Mouse (Mus musculus) forebrain, embryonic 10.5 days (tissue): ENCODE results near the gene Tmem273. TPM values are rescaled to one million over a fixed set of nuclear protein-coding genes. Genes with fewer than 3 reads are reported as not detected.

Source experiments
- DNase-seq: peaks from one replicate; pipeline ENCODE4 v3.0.0-alpha.2; 2017; ENCODE audit warnings: low spot score; ENCODE audit errors: extremely low spot score
- H3K27ac ChIP-seq: fragments of 300-500 bp; sonication (generic); 2 replicates; pipeline ENCODE4 v1.5.1; 2016; ENCODE audit warnings: mild to moderate bottlenecking
- H3K27me3 ChIP-seq: fragments of 300-500 bp; sonication (generic); 2 replicates; pipeline ENCODE4 v1.6.1; 2016; ENCODE audit warnings: mild to moderate bottlenecking; ENCODE audit not compliant: poor library complexity, severe bottlenecking
- H3K36me3 ChIP-seq: fragments of 300-500 bp; sonication (generic); replicated peaks from 2 replicates; pipeline ENCODE4 v1.6.1; 2016; ENCODE audit warnings: mild to moderate bottlenecking, moderate library complexity
- H3K4me1 ChIP-seq: fragments of 300-500 bp; sonication (generic); 2 replicates; pipeline ENCODE4 v1.6.1; 2016
- H3K4me3 ChIP-seq: fragments of 300-500 bp; sonication (generic); 2 replicates; pipeline ENCODE4 v1.5.1; 2016; ENCODE audit warnings: mild to moderate bottlenecking, moderate library complexity
- H3K9me3 ChIP-seq: fragments of 300-500 bp; sonication (generic); 2 replicates; pipeline ENCODE4 v1.6.1; 2016; ENCODE audit warnings: mild to moderate bottlenecking, moderate library complexity
- WGBS: fragments of 180-500 bp; shearing (Covaris S2); methylation state at CpG from one replicate; pipeline ENCODE4 v1.1.7; 2016; 5-methylcytosine and 5-hydroxymethylcytosine counted together
- polyA plus RNA-seq: library from polyadenylated mRNA; unstranded; fragments of >200 nt; fragmentation: Nextera tagmentation; extraction: Ambion mirVana; gene quantifications from 2 replicates; pipeline ENCODE4 v1.2.1, GENCODE M21; 2016

Gene Tmem273
- polyA plus RNA-seq, 1 experiment from 2014 or later = 0.62 TPM

DNA sequence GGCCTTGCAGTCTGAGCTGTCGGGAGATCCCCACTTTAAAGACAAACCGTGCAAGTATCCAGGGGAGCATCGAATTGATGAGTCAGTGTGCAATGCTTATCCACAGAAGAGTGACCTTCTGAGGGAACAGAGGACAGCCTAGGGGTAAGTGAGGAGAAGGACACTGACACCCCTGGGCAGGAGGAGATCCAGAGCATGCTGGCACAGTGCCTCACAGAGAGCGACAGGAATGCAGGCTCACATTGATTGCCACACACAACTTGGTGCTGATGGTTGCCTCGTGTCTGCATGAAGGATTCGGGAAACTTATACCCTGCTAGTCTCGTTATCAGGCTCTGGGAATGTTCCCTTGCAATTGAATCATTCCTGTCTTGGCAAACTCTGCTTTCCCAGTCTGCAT, 31.5 kb downstream of the Tmem273 start:
- DNase-seq = no peak
- H3K9me3 ChIP-seq = no peaks in the 10 kb centered on the region
- whole genome bisulfite sequencing = 78% methylated on average over 7 of the region's 7 CpGs
- no peaks in the 10 kb centered on the region for H3K27me3 ChIP-seq
- H3K4me3 ChIP-seq = no peak overlapping the region
- no peaks in the 10 kb centered on the region for H3K36me3 ChIP-seq
- H3K27ac ChIP-seq = no peak overlapping the region
- 0 out of 2 replicates have a peak, but pooled peaks cover 4% of the 10 kb centered on the region for H3K4me1 ChIP-seq

DNA sequence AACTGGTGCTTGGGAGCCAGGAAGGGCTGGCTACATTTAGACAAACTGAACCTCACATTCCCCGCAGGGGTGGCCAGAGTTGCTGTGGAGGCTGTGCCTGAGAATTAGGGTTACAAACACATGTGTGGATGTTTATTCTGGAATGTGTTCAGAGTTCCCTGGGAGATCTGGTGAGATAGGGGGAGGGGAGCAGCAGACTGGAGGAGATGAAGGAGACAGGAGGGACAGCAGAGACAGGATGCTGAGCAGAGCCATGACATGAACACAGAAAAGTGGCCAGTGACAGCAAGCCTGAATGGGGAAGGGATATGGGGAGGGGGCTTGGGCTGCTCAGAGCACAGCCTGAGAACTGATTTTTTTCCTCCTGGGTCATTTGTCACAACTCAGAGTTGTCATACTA, 33.5 kb downstream of the Tmem273 start:
- H3K36me3 ChIP-seq = no peaks in the 10 kb centered on the region
- H3K27me3 ChIP-seq = no peaks in the 10 kb centered on the region
- H3K4me3 ChIP-seq = no peak overlapping the region
- H3K27ac ChIP-seq = no peak overlapping the region
- DNase-seq = no peak
- 0 out of 2 replicates have a peak, but pooled peaks cover 4% of the 10 kb centered on the region for H3K4me1 ChIP-seq
- 71% methylated on average over 1 of the region's 1 CpGs for WGBS
- no peaks in the 10 kb centered on the region for H3K9me3 ChIP-seq

DNA sequence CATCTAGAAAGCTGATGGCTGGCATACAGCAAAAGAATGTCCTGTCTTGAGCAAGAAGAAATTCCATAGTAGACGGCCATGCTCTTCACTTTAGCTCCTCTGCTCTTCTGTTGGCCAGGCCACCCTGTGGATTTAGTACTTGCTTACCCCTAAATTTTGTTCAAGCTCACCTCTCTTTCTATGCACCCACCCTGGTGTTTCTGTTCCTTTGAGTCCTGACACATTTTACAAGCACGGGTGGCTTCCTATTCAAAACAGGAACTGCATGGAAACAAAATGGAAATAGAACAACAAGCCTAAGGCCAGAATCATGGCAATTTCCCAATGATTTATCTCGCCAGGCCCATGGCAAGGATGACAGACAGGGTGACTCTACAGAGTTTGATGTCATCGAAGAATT, 37.0 kb downstream of the Tmem273 start:
- Histone ChIP-seq H3K9me3 (no peaks in the 10 kb centered on the region), H3K36me3 (no peaks in the 10 kb centered on the region), H3K4me1 (peaks cover 24% of the 10 kb centered on the region), H3K4me3 (no peak overlapping the region), H3K27ac (no peak overlapping the region), H3K27me3 (no peaks in the 10 kb centered on the region)
- DNase-seq = no peak
- 87% methylated on average over 4 of the region's 4 CpGs for WGBS

DNA sequence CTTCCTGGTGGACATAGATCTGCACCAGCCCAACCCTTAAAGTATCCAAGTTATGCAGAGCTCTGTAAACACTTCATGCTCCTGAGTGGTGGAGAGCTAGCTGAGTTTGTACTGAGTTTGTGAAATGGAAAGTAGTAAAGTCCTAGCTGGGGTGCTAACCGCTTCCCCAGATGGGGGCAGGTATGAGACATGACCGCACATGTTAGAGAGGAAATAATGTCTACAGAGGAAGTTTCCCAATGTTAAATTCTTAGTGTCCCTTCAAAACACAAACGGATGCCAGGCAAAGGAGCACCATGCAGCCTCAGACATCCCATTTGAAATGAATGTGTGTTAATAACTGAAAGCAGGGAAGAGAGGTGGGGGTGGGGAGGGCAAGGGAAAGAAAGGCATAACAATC, 38.1 kb downstream of the Tmem273 start:
- no peak overlapping the region for H3K27ac ChIP-seq
- H3K27me3 ChIP-seq = no peaks in the 10 kb centered on the region
- H3K9me3 ChIP-seq = no peaks in the 10 kb centered on the region
- peaks cover 33% of the 10 kb centered on the region for H3K4me1 ChIP-seq
- 94% methylated on average over 3 of the region's 3 CpGs for WGBS
- no peak for DNase-seq
- H3K4me3 ChIP-seq = no peak overlapping the region
- no peaks in the 10 kb centered on the region for H3K36me3 ChIP-seq

- no peak for DNase-seq
- WGBS = 66% methylated on average over 14 of the region's 14 CpGs
- Histone ChIP-seq H3K36me3 (no peaks in the 10 kb centered on the region), H3K27me3 (no peaks in the 10 kb centered on the region), H3K9me3 (no peaks in the 10 kb centered on the region), H3K4me1 (peaks cover 33% of the 10 kb centered on the region), H3K4me3 (no peak overlapping the region), H3K27ac (no peak overlapping the region)
Observed at GRCm38 (mm10) chr14:32824267-32825150, 38.7 kb downstream of the Tmem273 start.

GRCm38 (mm10) chr14:32825426-32826032, 39.8 kb downstream of the Tmem273 start:
- peaks cover 33% of the 10 kb centered on the region for H3K4me1 ChIP-seq
- 5% methylated on average over 11 of the region's 11 CpGs for WGBS
- no peaks in the 10 kb centered on the region for H3K27me3 ChIP-seq
- peak overlapping the region; percentile 18; the same call in 1 of the 2 replicates for H3K4me3 ChIP-seq
- peak overlapping the region; percentile 51; the same call in 1 of the 2 replicates for H3K27ac ChIP-seq
- no peaks in the 10 kb centered on the region for H3K9me3 ChIP-seq
- no peaks in the 10 kb centered on the region for H3K36me3 ChIP-seq
- peak; percentile 51 for DNase-seq

- no peak for DNase-seq
- peaks cover 33% of the 10 kb centered on the region for H3K4me1 ChIP-seq
- no peaks in the 10 kb centered on the region for H3K27me3 ChIP-seq
- no peaks in the 10 kb centered on the region for H3K9me3 ChIP-seq
- 63% methylated on average over 4 of the region's 4 CpGs for WGBS
- H3K27ac ChIP-seq = no peak overlapping the region
- no peaks in the 10 kb centered on the region for H3K36me3 ChIP-seq
- no peak overlapping the region for H3K4me3 ChIP-seq
Observed at GRCm38 (mm10) chr14:32827165-32827564, 41.4 kb downstream of the Tmem273 start.

- Histone ChIP-seq H3K36me3 (no peaks in the 10 kb centered on the region), H3K4me1 (peaks cover 33% of the 10 kb centered on the region), H3K27ac (no peak overlapping the region), H3K9me3 (no peaks in the 10 kb centered on the region), H3K4me3 (no peak overlapping the region), H3K27me3 (no peaks in the 10 kb centered on the region)
- 60% methylated on average over 6 of the region's 6 CpGs for WGBS
- no peak for DNase-seq
Observed at GRCm38 (mm10) chr14:32827994-32828650, 42.4 kb downstream of the Tmem273 start.

GRCm38 (mm10) chr14:32833847-32834246, 48.1 kb downstream of the Tmem273 start, which contains the start of gene Fam170b:
TSS of gene Fam170b (plus strand) at chr14:32833962.
- 84% methylated on average over 8 of the region's 8 CpGs for WGBS
- DNase-seq = no peak

DNA sequence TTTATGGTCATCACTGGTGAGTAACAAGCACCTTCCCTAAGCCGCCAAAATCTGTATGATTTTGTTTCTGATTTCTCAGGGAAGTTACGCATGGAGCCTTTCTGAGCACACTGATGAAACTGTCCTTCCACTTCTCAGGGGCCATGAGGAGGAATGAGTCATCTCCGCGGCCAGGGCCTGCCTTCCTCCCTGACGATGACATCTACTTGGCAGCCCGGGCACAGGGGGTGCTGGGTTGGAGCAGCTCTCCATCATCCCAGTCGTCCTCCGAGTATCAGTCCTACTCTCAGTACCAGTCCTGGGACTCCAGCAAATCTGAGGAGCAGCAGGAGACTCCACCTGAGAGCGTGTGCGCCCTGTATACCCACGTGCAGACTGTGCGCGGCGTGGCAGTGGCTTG, 49.4 kb downstream of the Tmem273 start:
- 95% methylated on average over 14 of the region's 14 CpGs for WGBS
- H3K27ac ChIP-seq = no peak overlapping the region
- no peaks in the 10 kb centered on the region for H3K36me3 ChIP-seq
- DNase-seq = no peak
- no peak overlapping the region for H3K4me3 ChIP-seq
- H3K4me1 ChIP-seq = no peaks in the 10 kb centered on the region
- H3K9me3 ChIP-seq = no peaks in the 10 kb centered on the region
- no peaks in the 10 kb centered on the region for H3K27me3 ChIP-seq

More at GRCm38 (mm10) chr14:32833847-32834246, 48.1 kb downstream of the Tmem273 start, which contains the start of gene Fam170b:
- H3K4me3 ChIP-seq = no peak within 1 kb of the TSS
- no peaks in the 10 kb centered on the region for H3K9me3 ChIP-seq
- H3K27ac ChIP-seq = no peak within 1 kb of the TSS
- no peaks in the 10 kb centered on the region for H3K4me1 ChIP-seq
- no peaks in the 10 kb centered on the region for H3K36me3 ChIP-seq
- H3K27me3 ChIP-seq = no peaks in the 10 kb centered on the region

GRCm38 (mm10) chr14:32835596-32835995, 49.8 kb downstream of the Tmem273 start:
- no peak overlapping the region for H3K4me3 ChIP-seq
- H3K27me3 ChIP-seq = no peaks in the 10 kb centered on the region
- no peak for DNase-seq
- no peaks in the 10 kb centered on the region for H3K36me3 ChIP-seq
- H3K27ac ChIP-seq = no peak overlapping the region
- WGBS = 92% methylated on average over 14 of the region's 14 CpGs
- no peaks in the 10 kb centered on the region for H3K4me1 ChIP-seq
- no peaks in the 10 kb centered on the region for H3K9me3 ChIP-seq

DNA sequence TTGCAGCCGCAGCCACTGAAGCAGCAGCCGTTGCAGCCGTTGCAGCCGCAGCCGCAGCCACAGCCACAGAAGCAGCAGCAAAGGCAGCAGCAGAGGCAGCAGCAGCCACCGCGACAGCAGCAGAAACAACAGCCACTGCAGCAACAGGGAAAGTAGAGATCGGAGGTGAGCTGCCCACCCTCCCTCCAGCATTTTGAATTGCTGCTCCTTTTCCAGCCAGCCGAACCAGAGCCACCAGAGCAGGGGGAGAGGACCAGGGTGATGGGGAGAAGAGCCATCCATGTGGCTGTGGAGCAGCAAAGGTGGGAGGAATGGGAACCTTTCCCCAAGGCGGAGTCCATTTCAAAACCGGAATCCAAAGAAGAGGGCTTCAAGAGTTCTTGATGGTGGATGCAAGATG, 50.4 kb downstream of the Tmem273 start:
- DNase-seq = no peak
- Histone ChIP-seq H3K36me3 (no peaks in the 10 kb centered on the region), H3K27me3 (no peaks in the 10 kb centered on the region), H3K4me1 (no peaks in the 10 kb centered on the region), H3K9me3 (no peaks in the 10 kb centered on the region), H3K27ac (no peak overlapping the region), H3K4me3 (no peak overlapping the region)
- 97% methylated on average over 11 of the region's 11 CpGs for WGBS

DNA sequence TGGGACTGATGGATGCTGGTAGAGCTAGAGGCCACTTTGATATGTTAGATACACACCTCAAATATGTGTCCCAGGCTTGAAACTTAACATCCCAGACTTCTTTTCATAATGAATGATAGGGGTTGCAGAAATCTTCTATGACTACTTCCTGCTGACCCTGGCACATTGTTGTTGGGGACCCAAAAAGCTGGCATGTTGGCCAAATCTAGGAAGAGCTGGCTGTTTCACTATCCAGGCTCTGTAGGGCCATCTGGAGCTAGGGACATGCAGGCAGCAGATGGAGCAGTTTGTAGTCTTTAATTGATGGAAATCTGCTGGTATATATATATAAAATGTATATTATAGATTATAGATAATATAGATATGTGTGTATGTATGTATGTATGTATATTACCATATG, 56.3 kb downstream of the Tmem273 start:
- H3K27me3 ChIP-seq = no peaks in the 10 kb centered on the region

More for the DNA sequence above, 56.3 kb downstream of the Tmem273 start:
- Histone ChIP-seq H3K27ac (no peak overlapping the region), H3K9me3 (no peaks in the 10 kb centered on the region), H3K4me1 (no peaks in the 10 kb centered on the region), H3K4me3 (no peak overlapping the region), H3K36me3 (no peaks in the 10 kb centered on the region)
- DNase-seq = no peak
